ENCODE assay signal across 8 mouse cellular contexts in the genomic region with DNA sequence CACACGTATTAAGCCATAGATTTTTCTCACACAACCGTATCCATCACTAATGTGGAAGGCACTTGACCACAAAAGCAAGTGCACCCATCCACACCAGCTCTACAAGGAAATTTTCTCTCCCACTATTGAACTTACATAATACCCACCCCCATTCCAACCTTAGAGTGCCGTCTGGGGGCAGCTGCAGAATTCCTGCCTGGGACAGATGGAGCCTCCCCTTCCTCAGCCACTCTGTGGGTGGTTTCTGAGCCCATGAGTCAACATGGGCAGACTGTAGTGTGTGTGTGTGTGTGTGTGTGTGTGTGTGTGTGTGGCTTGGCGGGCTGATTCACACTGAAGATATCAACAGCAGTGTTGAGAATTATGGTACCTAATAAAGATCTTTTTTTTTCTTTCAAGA.
A peak's percentile ranks its signal among the peaks of the same experiment; 100 is the strongest.
DNase-seq lines count a peak whose midpoint lies in the region; ATAC-seq and TF ChIP-seq lines count a peak whose summit lies in the region.

No protein-coding gene starts in this region.

- intact Hi-C loops in heart, postnatal 36 days (cut with DNase I), result no loop called here

- WGBS in hindbrain, embryonic 15.5 days, result 6% methylated on average over 4 of the region's 4 CpGs
- 14% methylated on average over 4 of the region's 4 CpGs for WGBS in midbrain, embryonic 13.5 days
- 36% methylated on average over 4 of the region's 4 CpGs for WGBS in heart, embryonic 10.5 days

- DNase-seq in cerebellum, postnatal 14 days, result peak; percentile 78 to 82
- DNase-seq in urinary bladder, postnatal 10 days (ENCODE audit: low spot score), result no peak
- DNase-seq in heart, embryonic 10.5 days (ENCODE audit: low spot score), result no peak
- no peak for DNase-seq in ovary, postnatal 10 days (ENCODE audit: low spot score)
- DNase-seq in heart, postnatal 36 days, result no peak

- 0 out of 2 replicates have a peak, but pooled peaks have one; percentile 7 for ATAC-seq in hindbrain, embryonic 15.5 days (ENCODE audit: low FRiP score, low read depth)
- ATAC-seq in midbrain, embryonic 13.5 days, result peak; percentile 10; the same call in 1 of the 2 replicates

- no peaks in the 10 kb centered on the region for H3K27me3 ChIP-seq in ES-Bruce4 (ENCODE audit: control insufficient read depth, insufficient read depth, low read length, poor library complexity, severe bottlenecking)
- no peaks in the 10 kb centered on the region for H3K27me3 ChIP-seq in hindbrain, embryonic 15.5 days
- no peaks in the 10 kb centered on the region for H3K27me3 ChIP-seq in midbrain, embryonic 13.5 days
- peaks cover 81% of the 10 kb centered on the region for H3K27me3 ChIP-seq in heart, embryonic 10.5 days (ENCODE audit: insufficient read depth, poor library complexity, severe bottlenecking)

- H3K9ac ChIP-seq in ES-Bruce4 (ENCODE audit: low read depth, poor library complexity, severe bottlenecking), result peak overlapping the region; percentile 66; the same call in 1 of the 2 replicates
- peak overlapping the region; percentile 98 for H3K9ac ChIP-seq in hindbrain, embryonic 15.5 days
- H3K9ac ChIP-seq in midbrain, embryonic 13.5 days (replicated peaks), result peak overlapping the region; percentile 100

- peak overlapping the region; percentile 98 for H3K27ac ChIP-seq in ES-Bruce4 (ENCODE audit: insufficient read depth, low read length)
- peak overlapping the region; percentile 100 for H3K27ac ChIP-seq in hindbrain, embryonic 15.5 days (replicated peaks)
- H3K27ac ChIP-seq in midbrain, embryonic 13.5 days, result peak overlapping the region; percentile 100
- H3K27ac ChIP-seq in heart, embryonic 10.5 days, result no peak overlapping the region

- no peak overlapping the region for H3K4me3 ChIP-seq in ES-Bruce4 (ENCODE audit: low read depth, low read length)
- peak overlapping the region; percentile 52 for H3K4me3 ChIP-seq in hindbrain, embryonic 15.5 days
- peak overlapping the region; percentile 91 for H3K4me3 ChIP-seq in midbrain, embryonic 13.5 days (replicated peaks)
- H3K4me3 ChIP-seq in heart, embryonic 10.5 days, result no peak overlapping the region

- H3K4me2 ChIP-seq in hindbrain, embryonic 15.5 days, result peak overlapping the region; percentile 96
- H3K4me2 ChIP-seq in midbrain, embryonic 13.5 days (replicated peaks), result peak overlapping the region; percentile 98

- no peak for TF ChIP-seq POLR2A in ES-Bruce4 (IDR thresholded peaks at IDR 0.05; ENCODE audit: insufficient read depth, low read length)

- H3K9me3 ChIP-seq in ES-Bruce4 (replicated peaks; ENCODE audit: control insufficient read depth, insufficient read depth, low read length, poor library complexity, severe bottlenecking), result no peaks in the 10 kb centered on the region
- no peaks in the 10 kb centered on the region for H3K9me3 ChIP-seq in hindbrain, embryonic 15.5 days
- H3K9me3 ChIP-seq in midbrain, embryonic 13.5 days, result no peaks in the 10 kb centered on the region
- H3K9me3 ChIP-seq in heart, embryonic 10.5 days, result no peaks in the 10 kb centered on the region

- TF ChIP-seq CTCF in ES-Bruce4 (IDR thresholded peaks at IDR 0.05; ENCODE audit: low read depth, low read length), result no peak

- TF ChIP-seq EP300 in ES-Bruce4 (IDR thresholded peaks at IDR 0.05; ENCODE audit: insufficient read depth, low read depth, low read length), result peak; percentile 65

- no peaks in the 10 kb centered on the region for H3K36me3 ChIP-seq in ES-Bruce4 (ENCODE audit: control insufficient read depth, insufficient read depth, low read length, poor library complexity, severe bottlenecking)
- no peaks in the 10 kb centered on the region; the same call in 1 of the 2 replicates for H3K36me3 ChIP-seq in hindbrain, embryonic 15.5 days
- H3K36me3 ChIP-seq in midbrain, embryonic 13.5 days, result peaks cover 29% of the 10 kb centered on the region
- H3K36me3 ChIP-seq in heart, embryonic 10.5 days, result no peaks in the 10 kb centered on the region

- H3K4me1 ChIP-seq in ES-Bruce4 (ENCODE audit: control insufficient read depth, insufficient read depth, low read length), result peaks cover 6% of the 10 kb centered on the region
- H3K4me1 ChIP-seq in hindbrain, embryonic 15.5 days (replicated peaks), result peaks cover 49% of the 10 kb centered on the region
- peaks cover 65% of the 10 kb centered on the region for H3K4me1 ChIP-seq in midbrain, embryonic 13.5 days (replicated peaks)
- H3K4me1 ChIP-seq in heart, embryonic 10.5 days, result peaks cover 24% of the 10 kb centered on the region

Comparison
In these comparisons a context has a peak if more than half of its experiments do, and no peak if none do; other contexts are left out.
1. H3K4me3 ChIP-seq: peak in hindbrain, embryonic 15.5 days (single experiment) and midbrain, embryonic 13.5 days (single experiment); none in ES-Bruce4 (single experiment) and heart, embryonic 10.5 days (single experiment).
2. DNase-seq: peak in cerebellum, postnatal 14 days (2 of 2); none in urinary bladder, postnatal 10 days (single experiment), heart, embryonic 10.5 days (single experiment), ovary, postnatal 10 days (single experiment) and heart, postnatal 36 days (0 of 2).
3. Peak in every context shown above with its lines, with median percentiles within 50 percentile points of each other: H3K9ac ChIP-seq.